Mouse (Mus musculus) lung, postnatal 10 days (tissue): ENCODE results near the gene Insm1.

Experiments used
- DNase-seq: peaks from one replicate; pipeline ENCODE4 v3.0.0; 2021

Gene Insm1

DNA sequence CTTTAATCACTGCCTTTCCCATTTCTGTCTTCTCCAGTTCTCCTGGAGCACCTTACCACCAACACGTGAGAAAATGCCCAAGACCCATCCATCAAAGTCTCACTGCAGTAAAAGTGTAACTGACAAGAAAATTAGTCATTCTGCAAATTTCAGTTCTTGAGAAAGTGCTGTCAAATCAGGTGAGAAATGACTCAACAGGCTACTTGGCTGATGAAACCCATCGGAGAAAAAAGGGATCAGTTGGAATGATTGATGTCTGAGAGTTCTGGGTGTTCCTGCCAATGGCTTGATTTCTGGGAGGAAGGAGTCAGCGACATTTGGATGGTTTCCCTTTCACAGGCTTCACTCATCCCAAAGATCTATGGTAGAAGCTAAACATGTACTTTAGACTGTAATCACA lies 44.8 kb downstream of the Insm1 start:
- no peak for DNase-seq
